Mouse (Mus musculus): ENCODE results near the gene Ermap.

GRCm38 (mm10) chr4:119165916-119166315, 23.9 kb downstream of the Ermap start:
- TF ChIP-seq CTCF (IDR thresholded peaks at IDR 0.05; ENCODE audit: extremely low read depth, insufficient read length, insufficient replicate concordance, low read depth, low read length) (no peak), POLR2A (IDR thresholded peaks at IDR 0.05; ENCODE audit: low read depth, low read length) (no peak)
